Mouse (Mus musculus): Measurements from ENCODE around the gene Ube2i.

GRCm38 (mm10) chr17:25282133-25282532, 7.7 kb upstream of the Ube2i start:
- TF ChIP-seq POLR2A (IDR thresholded peaks at IDR 0.05; ENCODE audit: low read depth, low read length), result no peak
- no peak for TF ChIP-seq CTCF (IDR thresholded peaks at IDR 0.05; ENCODE audit: extremely low read depth, insufficient read depth, insufficient read length, insufficient replicate concordance)
